Mouse (Mus musculus) regulatory T cell (primary cell): ENCODE results near the gene Oxnad1.

Source experiments
- in situ Hi-C: fragments of 300-600 bp; cut with MboI, MseI; formaldehyde crosslinking; loops from one replicate; pipeline ENCODE4 v1.15.1; 2025; ENCODE audit warnings: high pct_unique_total_duplicates

Gene Oxnad1

GRCm38 (mm10) chr14:32141723-32142122 lies 56.5 kb downstream of the Oxnad1 start, which contains the start of gene Msmb:
Gene Msmb (plus strand): TSS chr14:32142023.
- in situ Hi-C loops, result no loop called here

GRCm38 (mm10) chr14:32144734-32145133 lies 59.6 kb downstream of the Oxnad1 start:
- in situ Hi-C loops, result no loop called here

GRCm38 (mm10) chr14:32145401-32145800 lies 60.2 kb downstream of the Oxnad1 start:
- in situ Hi-C loops, result no loop called here

- in situ Hi-C loops, result no loop called here
Measured at GRCm38 (mm10) chr14:32145809-32146511, 60.8 kb downstream of the Oxnad1 start.

GRCm38 (mm10) chr14:32146578-32146977 lies 61.4 kb downstream of the Oxnad1 start:
- in situ Hi-C loops, result no loop called here

GRCm38 (mm10) chr14:32150872-32151271 lies 65.7 kb downstream of the Oxnad1 start:
- in situ Hi-C loops, result loop anchor here (10.0 kb wide), 2 partner anchors 506 to 1666 kb away; partner anchors contain the start of genes Btd, Gm49387 and Hacl1

GRCm38 (mm10) chr14:32152243-32152965 lies 67.2 kb downstream of the Oxnad1 start:
- in situ Hi-C loops, result loop anchor here (10.0 kb wide), 2 partner anchors 508 to 1668 kb away; partner anchors contain the start of genes Btd, Gm49387 and Hacl1
